Mouse (Mus musculus): Measurements from ENCODE around the gene Crabp2. TPM values are rescaled to one million over a fixed set of nuclear protein-coding genes. Genes with fewer than 3 reads are reported as not detected.

The Crabp2 gene
- polyA plus RNA-seq, 1 experiment from 2014 or later = 44.4 TPM

DNA sequence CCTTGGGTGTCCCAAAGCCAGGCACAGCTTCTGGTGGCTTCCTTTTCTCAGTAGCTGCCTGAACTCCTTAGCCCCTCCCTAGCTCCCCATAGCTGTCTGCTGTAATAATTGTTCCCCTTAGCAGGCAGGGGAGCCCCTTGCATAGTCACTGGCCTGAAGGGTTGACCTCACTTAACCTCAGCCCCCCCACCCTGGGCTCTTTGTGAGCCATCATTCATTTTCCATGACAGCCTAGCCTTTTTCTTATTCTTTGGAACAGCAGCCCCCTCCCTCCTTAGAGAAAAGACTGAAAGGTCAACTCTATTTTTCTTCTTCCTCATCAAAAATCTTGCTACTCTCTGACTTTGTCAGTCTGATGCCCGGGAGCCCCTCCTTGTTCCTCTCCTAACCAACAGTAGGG lies 10.5 kb downstream of the Crabp2 start:
- Histone ChIP-seq H3K27ac (ENCODE audit: low read length) (no peak overlapping the region), H3K4me2 (ENCODE audit: low read length) (no peak overlapping the region), H3K4me1 (ENCODE audit: control insufficient read depth, insufficient read depth, low read length) (no peaks in the 10 kb centered on the region), H3K4me3 (ENCODE audit: low read depth, low read length) (no peak overlapping the region), H3K9ac (ENCODE audit: low read depth, low read length) (no peak overlapping the region), H3K27me3 (ENCODE audit: control insufficient read depth, insufficient read depth, low read depth, low read length) (no peaks in the 10 kb centered on the region), H3K36me3 (ENCODE audit: control insufficient read depth, insufficient read depth, low read length) (no peaks in the 10 kb centered on the region), H3K9me3 (replicated peaks; ENCODE audit: control insufficient read depth, low read length, poor library complexity, severe bottlenecking) (no peaks in the 10 kb centered on the region)
- WGBS = 30% methylated on average over 1 of the region's 1 CpGs
- ATAC-seq = no peak

DNA sequence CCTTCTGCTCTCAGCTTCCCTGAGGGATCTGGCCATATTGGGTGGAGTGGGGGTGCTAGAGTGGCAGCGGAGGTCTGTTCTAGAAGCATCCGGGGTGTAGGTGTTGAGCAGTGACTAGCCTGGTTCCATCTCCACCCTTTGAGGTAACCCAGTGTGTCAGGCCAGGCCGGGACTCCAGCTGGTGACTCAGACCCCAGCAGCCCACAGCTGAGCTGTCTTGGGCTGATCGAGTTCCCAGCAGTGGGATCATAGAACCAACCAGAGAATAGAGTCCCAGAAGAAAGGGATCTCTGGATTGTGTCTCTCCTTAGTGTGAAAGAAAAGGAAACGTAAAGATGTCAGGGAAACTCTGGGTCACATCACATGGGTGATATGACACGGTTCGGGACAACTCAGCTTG lies 10.9 kb downstream of the Crabp2 start:
- H3K27ac ChIP-seq (ENCODE audit: low read length) = no peak overlapping the region
- no peak for ATAC-seq
- no peak overlapping the region for H3K4me2 ChIP-seq (ENCODE audit: low read length)
- no peaks in the 10 kb centered on the region for H3K9me3 ChIP-seq (replicated peaks; ENCODE audit: control insufficient read depth, low read length, poor library complexity, severe bottlenecking)
- WGBS = 69% methylated on average over 7 of the region's 7 CpGs
- no peaks in the 10 kb centered on the region for H3K36me3 ChIP-seq (ENCODE audit: control insufficient read depth, insufficient read depth, low read length)
- no peaks in the 10 kb centered on the region for H3K27me3 ChIP-seq (ENCODE audit: control insufficient read depth, insufficient read depth, low read depth, low read length)
- no peak overlapping the region for H3K9ac ChIP-seq (ENCODE audit: low read depth, low read length)
- H3K4me1 ChIP-seq (ENCODE audit: control insufficient read depth, insufficient read depth, low read length) = no peaks in the 10 kb centered on the region
- H3K4me3 ChIP-seq (ENCODE audit: low read depth, low read length) = no peak overlapping the region

DNA sequence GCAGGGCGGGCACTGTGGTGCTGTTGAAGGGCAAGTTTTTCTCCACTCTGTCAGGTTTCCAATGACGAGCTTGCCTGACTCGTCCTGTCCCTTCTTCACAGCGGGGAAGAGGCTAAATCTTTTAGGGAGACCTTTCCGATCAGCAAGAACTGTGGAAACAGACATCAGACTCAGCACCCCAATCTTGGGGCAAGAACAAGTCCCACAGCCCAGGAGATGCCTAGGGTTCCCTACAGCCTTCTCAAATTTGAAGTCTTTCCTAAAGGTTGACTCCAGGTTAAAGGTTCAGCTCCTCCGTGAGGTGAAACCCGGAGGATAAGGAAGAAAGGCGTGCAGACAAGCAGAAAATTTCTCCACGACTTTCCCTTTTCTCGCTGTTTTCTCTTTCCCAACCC lies 11.7 kb downstream of the Crabp2 start:
- Histone ChIP-seq H3K27me3 (ENCODE audit: control insufficient read depth, insufficient read depth, low read depth, low read length) (no peaks in the 10 kb centered on the region), H3K36me3 (ENCODE audit: control insufficient read depth, insufficient read depth, low read length) (no peaks in the 10 kb centered on the region), H3K9me3 (replicated peaks; ENCODE audit: control insufficient read depth, low read length, poor library complexity, severe bottlenecking) (no peaks in the 10 kb centered on the region), H3K4me3 (ENCODE audit: low read depth, low read length) (peak overlapping the region; percentile 49), H3K4me2 (ENCODE audit: low read length) (peak overlapping the region; percentile 70), H3K4me1 (ENCODE audit: control insufficient read depth, insufficient read depth, low read length) (no peaks in the 10 kb centered on the region), H3K27ac (ENCODE audit: low read length) (peak overlapping the region; percentile 79), H3K9ac (ENCODE audit: low read depth, low read length) (peak overlapping the region; percentile 63)
- 3% methylated on average over 10 of the region's 10 CpGs for WGBS
- peak; percentile 5; the same call in 1 of the 2 replicates for ATAC-seq

DNA sequence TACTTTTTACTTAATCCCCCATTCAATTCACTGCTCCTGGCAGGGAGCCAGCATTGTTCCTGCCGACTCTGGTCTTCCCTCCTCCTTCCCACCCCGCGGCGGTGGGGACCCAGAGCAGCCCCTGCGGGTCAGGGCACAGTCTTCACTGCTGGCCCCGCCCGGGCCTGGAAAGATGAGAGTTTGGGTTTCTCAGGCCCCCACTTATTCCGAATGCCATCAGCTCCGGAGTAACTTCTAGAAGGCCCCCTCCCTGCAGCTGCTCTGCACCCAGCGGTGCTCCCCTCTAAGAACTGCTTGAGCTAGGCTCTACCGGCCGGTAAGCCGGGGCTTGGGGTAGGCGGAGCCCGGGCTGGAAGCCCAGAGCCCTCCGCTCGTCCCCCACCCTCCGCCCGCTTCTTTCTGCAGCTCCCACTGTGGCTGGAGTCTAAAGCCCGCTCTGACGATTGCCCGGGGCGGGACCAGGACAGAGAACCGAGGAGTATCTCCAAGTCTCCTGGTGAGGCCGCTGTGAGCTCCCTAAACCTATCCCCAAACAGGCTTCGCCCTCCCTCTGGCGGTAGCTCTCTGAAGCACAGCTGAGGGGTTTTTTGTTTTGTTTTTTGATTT lies 12.2 kb downstream of the Crabp2 start:
- Histone ChIP-seq H3K9ac (ENCODE audit: low read depth, low read length) (peak overlapping the region; percentile 63), H3K9me3 (replicated peaks; ENCODE audit: control insufficient read depth, low read length, poor library complexity, severe bottlenecking) (no peaks in the 10 kb centered on the region), H3K27me3 (ENCODE audit: control insufficient read depth, insufficient read depth, low read depth, low read length) (no peaks in the 10 kb centered on the region), H3K4me3 (ENCODE audit: low read depth, low read length) (peak overlapping the region; percentile 49), H3K36me3 (ENCODE audit: control insufficient read depth, insufficient read depth, low read length) (no peaks in the 10 kb centered on the region), H3K27ac (ENCODE audit: low read length) (peak overlapping the region; percentile 79), H3K4me1 (ENCODE audit: control insufficient read depth, insufficient read depth, low read length) (no peaks in the 10 kb centered on the region), H3K4me2 (ENCODE audit: low read length) (peak overlapping the region; percentile 70)
- peak; percentile 97 for ATAC-seq
- under 1% methylated on average over 27 of the region's 27 CpGs for WGBS

DNA sequence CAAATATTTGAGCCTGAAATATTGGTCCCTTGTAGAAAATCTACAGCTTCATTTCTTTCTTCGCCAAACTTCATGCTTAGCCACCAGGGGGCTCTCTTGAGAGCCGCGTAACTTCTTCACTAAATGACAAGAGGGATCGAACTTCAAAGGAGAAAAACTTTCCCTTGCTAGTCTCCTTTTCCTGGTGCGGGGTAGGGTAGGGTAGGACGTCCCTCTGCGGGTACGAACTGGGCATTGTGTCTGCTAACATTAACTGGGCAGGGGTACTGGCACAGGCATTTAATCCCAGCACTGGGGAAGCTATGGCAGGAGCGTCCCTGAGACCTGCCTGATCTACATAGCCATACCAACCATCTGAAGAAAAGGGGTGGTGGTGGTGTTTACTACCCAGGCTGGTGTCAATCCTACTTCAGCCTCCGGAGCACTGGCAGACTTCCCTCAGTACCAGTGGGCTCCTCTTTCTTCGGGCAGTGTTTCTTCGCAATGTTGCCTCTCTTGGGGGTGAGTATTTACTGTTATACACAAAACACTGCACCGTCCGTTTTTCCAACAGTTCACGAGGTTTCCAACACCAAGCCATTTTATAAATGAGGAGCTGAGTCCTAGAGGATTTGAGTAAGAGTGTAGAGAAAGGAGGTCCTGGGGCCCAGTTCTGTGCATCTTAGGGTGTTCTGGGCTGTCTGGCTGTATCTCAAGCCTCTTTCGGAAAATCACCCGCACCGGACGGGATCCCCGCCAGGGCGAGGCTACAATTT lies 21.9 kb downstream of the Crabp2 start:
- peak; percentile 8; the same call in 1 of the 2 replicates for ATAC-seq
- peak overlapping the region; percentile 39; the same call in 1 of the 2 replicates for H3K27ac ChIP-seq (ENCODE audit: low read length)
- peaks cover 3% of the 10 kb centered on the region; the same call in 1 of the 2 replicates for H3K27me3 ChIP-seq (ENCODE audit: control insufficient read depth, insufficient read depth, low read depth, low read length)
- under 1% methylated on average over 21 of the region's 21 CpGs for WGBS
- H3K9me3 ChIP-seq (replicated peaks; ENCODE audit: control insufficient read depth, low read length, poor library complexity, severe bottlenecking) = no peaks in the 10 kb centered on the region
- H3K9ac ChIP-seq (ENCODE audit: low read depth, low read length) = peak overlapping the region; percentile 71
- peak overlapping the region; percentile 93 for H3K4me2 ChIP-seq (ENCODE audit: low read length)
- peaks cover 9% of the 10 kb centered on the region for H3K4me1 ChIP-seq (ENCODE audit: control insufficient read depth, insufficient read depth, low read length)
- H3K4me3 ChIP-seq (ENCODE audit: low read depth, low read length) = peak overlapping the region; percentile 58
- no peaks in the 10 kb centered on the region for H3K36me3 ChIP-seq (ENCODE audit: control insufficient read depth, insufficient read depth, low read length)

DNA sequence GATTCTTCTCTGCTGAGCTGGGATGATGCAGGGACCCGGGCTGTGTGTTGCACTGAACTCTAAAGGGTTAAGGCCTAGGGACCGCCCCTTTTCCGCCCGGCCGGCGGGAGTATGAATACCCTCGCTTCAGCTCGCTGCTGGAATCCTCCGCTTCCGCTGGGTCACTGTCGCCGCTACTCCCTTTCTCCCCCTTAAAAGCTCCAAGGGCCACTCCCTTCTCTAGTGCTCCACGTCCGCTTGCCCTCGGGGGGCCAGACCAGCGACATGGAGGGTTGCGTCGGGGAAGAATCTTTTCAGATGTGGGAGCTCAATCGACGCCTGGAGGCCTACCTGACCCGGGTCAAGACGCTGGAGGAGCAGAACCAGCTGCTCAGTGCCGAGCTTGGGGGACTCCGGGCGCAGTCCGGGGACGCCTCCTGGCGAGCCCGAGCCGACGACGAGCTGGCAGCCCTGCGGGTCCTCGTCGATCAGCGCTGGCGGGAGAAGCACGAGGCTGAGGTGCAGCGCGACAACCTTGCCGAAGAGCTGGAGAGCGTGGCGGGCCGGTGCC lies 22.5 kb downstream of the Crabp2 start, which contains the start of gene Nes:
Gene Nes, plus strand, starts transcription at position 140 of the 550 bp plus-strand sequence.
- under 1% methylated on average over 44 of the region's 44 CpGs for WGBS
- Histone ChIP-seq H3K4me2 (ENCODE audit: low read length) (peak within 1 kb of the TSS; percentile 93), H3K27ac (ENCODE audit: low read length) (peak within 1 kb of the TSS; percentile 39), H3K4me1 (ENCODE audit: control insufficient read depth, insufficient read depth, low read length) (peaks cover 9% of the 10 kb centered on the region), H3K36me3 (ENCODE audit: control insufficient read depth, insufficient read depth, low read length) (no peaks in the 10 kb centered on the region), H3K27me3 (ENCODE audit: control insufficient read depth, insufficient read depth, low read depth, low read length) (peaks cover 3% of the 10 kb centered on the region; the same call in 1 of the 2 replicates), H3K9me3 (replicated peaks; ENCODE audit: control insufficient read depth, low read length, poor library complexity, severe bottlenecking) (no peaks in the 10 kb centered on the region), H3K4me3 (ENCODE audit: low read depth, low read length) (peak within 1 kb of the TSS; percentile 58), H3K9ac (ENCODE audit: low read depth, low read length) (peak within 1 kb of the TSS; percentile 71)
- ATAC-seq = peak; percentile 75

DNA sequence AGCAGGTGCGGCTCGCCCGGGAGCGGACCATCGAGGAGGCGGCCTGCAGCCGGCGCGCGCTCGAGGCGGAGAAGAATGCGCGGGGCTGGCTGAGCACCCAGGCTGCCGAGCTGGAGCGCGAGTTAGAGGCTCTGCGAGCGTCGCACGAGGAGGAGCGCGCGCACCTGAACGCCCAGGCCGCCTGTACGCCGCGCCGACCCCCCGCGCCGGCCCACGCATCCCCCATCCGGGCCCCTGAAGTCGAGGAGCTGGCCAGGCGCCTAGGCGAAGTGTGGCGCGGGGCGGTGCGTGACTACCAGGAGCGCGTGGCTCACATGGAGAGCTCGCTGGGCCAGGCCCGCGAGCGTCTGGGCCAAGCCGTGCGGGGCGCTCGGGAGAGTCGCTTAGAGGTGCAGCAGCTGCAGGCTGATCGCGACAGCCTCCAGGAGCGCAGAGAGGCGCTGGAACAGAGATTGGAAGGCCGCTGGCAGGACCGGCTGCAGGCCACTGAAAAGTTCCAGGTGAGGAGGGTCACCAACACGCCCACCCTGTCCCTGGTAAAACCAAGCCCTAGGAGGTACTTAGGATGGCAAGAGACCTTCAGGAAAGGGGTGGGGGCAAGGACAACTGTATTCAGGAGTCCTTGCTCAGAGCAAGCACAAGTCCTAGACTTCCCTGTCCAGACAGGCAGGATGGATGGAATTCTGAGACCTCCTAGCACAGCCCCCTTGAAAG lies 23.2 kb downstream of the Crabp2 start:
- under 1% methylated on average over 58 of the region's 60 CpGs for WGBS
- no peaks in the 10 kb centered on the region for H3K9me3 ChIP-seq (replicated peaks; ENCODE audit: control insufficient read depth, low read length, poor library complexity, severe bottlenecking)

DNA sequence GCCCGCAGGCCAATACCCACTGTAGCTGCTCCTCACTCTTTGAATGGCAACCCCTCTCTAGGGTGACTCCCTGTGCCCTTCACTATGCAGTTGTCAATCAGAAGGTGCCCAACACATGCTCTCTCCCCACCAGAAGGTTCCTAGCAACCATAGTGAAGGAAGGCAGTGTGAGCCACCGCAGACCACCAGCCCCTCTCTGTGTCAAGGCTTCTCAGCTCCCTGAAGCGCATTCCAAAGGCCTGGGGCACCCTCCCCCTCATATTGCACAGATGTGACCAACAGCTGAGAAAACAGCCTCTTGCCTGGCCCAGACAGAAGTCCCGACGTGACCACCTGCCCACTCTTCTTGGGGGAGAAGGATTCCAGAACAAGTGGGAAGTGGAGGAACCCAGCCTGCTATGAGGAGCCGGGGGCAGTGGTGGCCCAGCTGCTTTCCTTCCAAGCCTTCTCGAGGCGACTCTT lies 23.8 kb downstream of the Crabp2 start:
- ATAC-seq = peak; percentile 27; the same call in 1 of the 2 replicates
- Histone ChIP-seq H3K4me3 (ENCODE audit: low read depth, low read length) (peak overlapping the region; percentile 58), H3K4me1 (ENCODE audit: control insufficient read depth, insufficient read depth, low read length) (peaks cover 9% of the 10 kb centered on the region), H3K9ac (ENCODE audit: low read depth, low read length) (peak overlapping the region; percentile 71), H3K27ac (ENCODE audit: low read length) (no peak overlapping the region), H3K27me3 (ENCODE audit: control insufficient read depth, insufficient read depth, low read depth, low read length) (peaks cover 3% of the 10 kb centered on the region; the same call in 1 of the 2 replicates), H3K4me2 (ENCODE audit: low read length) (peak overlapping the region; percentile 93), H3K36me3 (ENCODE audit: control insufficient read depth, insufficient read depth, low read length) (no peaks in the 10 kb centered on the region), H3K9me3 (replicated peaks; ENCODE audit: control insufficient read depth, low read length, poor library complexity, severe bottlenecking) (no peaks in the 10 kb centered on the region)
- WGBS = 7% methylated on average over 8 of the region's 8 CpGs

More for the DNA sequence above, 23.2 kb downstream of the Crabp2 start:
- Histone ChIP-seq H3K27me3 (ENCODE audit: control insufficient read depth, insufficient read depth, low read depth, low read length) (peaks cover 3% of the 10 kb centered on the region; the same call in 1 of the 2 replicates), H3K4me2 (ENCODE audit: low read length) (peak overlapping the region; percentile 93), H3K4me3 (ENCODE audit: low read depth, low read length) (peak overlapping the region; percentile 58), H3K36me3 (ENCODE audit: control insufficient read depth, insufficient read depth, low read length) (no peaks in the 10 kb centered on the region), H3K9ac (ENCODE audit: low read depth, low read length) (peak overlapping the region; percentile 71), H3K27ac (ENCODE audit: low read length) (peak overlapping the region; percentile 18; the same call in 1 of the 2 replicates), H3K4me1 (ENCODE audit: control insufficient read depth, insufficient read depth, low read length) (peaks cover 9% of the 10 kb centered on the region)
- ATAC-seq = peak; percentile 18; the same call in 1 of the 2 replicates

All from midbrain, embryonic 16.5 days (tissue).